Mouse (Mus musculus) urinary bladder, postnatal 10 days (tissue): Measurements from ENCODE around the gene Gm8108.
A peak's percentile ranks its signal among the peaks of the same experiment; 100 is the strongest.
"Not testable (repeated sequence)": the region's sequence is repeated elsewhere in the genome, so short reads cannot be mapped to it uniquely, and the experiment has no call there.

Experiments used
- DNase-seq: peaks from one replicate; pipeline ENCODE4 v3.0.0; 2022; ENCODE audit warnings: low spot score

The Gm8108 gene

GRCm38 (mm10) chr14:4110426-4110825, at the start of gene Gm8108:
Gene Gm8108, plus strand, starts transcription at chr14:4110526.
- not testable (repeated sequence) for DNase-seq

- DNase-seq, result not testable (repeated sequence)
These were observed 26.5 kb upstream of the Gm8108 start, which contains the start of gene Gm3115 for GRCm38 (mm10) chr14:4083820-4084219. Gene Gm3115, plus strand, starts transcription at chr14:4084120.

GRCm38 (mm10) chr14:4141646-4142045, 31.3 kb downstream of the Gm8108 start:
- DNase-seq, result peak; percentile 6

GRCm38 (mm10) chr14:4164730-4165129, 54.4 kb downstream of the Gm8108 start, which contains the start of gene Gm3127:
Gene Gm3127, plus strand, starts transcription at chr14:4165030.
- DNase-seq, result not testable (repeated sequence)

- DNase-seq, result not testable (repeated sequence)
These were observed 71.7 kb downstream of the Gm8108 start for GRCm38 (mm10) chr14:4182030-4182429.
